Mouse (Mus musculus) spleen, adult 2 months (tissue): ENCODE results near the gene Nudt6.

Experiments used
- CTCF ChIP-seq: fragments of 200-500 bp; IDR thresholded peaks from 2 replicates; pipeline ENCODE4 v1.5.1; 2011; ENCODE audit warnings: mild to moderate bottlenecking, inconsistent platforms; ENCODE audit not compliant: insufficient read depth, insufficient read length, insufficient replicate concordance; ENCODE audit errors: extremely low read depth
- POLR2A ChIP-seq: fragments of 200-500 bp; IDR thresholded peaks from 2 replicates; pipeline ENCODE4 v1.6.1; 2011; ENCODE audit warnings: low read depth, low read length, inconsistent platforms

- TF ChIP-seq CTCF (no peak), POLR2A (no peak)
Observed at GRCm38 (mm10) chr3:37379930-37380881, 39.8 kb downstream of the Nudt6 start.
